Mouse (Mus musculus) embryonic fibroblast, embryonic 13.5 days (primary cell): ENCODE results near the gene Ubtf. TPM values are rescaled to one million over a fixed set of nuclear protein-coding genes. Genes with fewer than 3 reads are reported as not detected.
"Not testable (repeated sequence)": the region's sequence is repeated elsewhere in the genome, so short reads cannot be mapped to it uniquely, and the experiment has no call there.

Experiments used
- H3K27ac ChIP-seq: 2 replicates; pipeline ENCODE4 v1.5.1; 2012; ENCODE audit warnings: low read length, control low read depth, inconsistent platforms; ENCODE audit not compliant: insufficient read depth
- H3K4me1 ChIP-seq: 2 replicates; pipeline ENCODE4 v1.6.1; 2011; ENCODE audit warnings: low read length; ENCODE audit not compliant: control insufficient read depth, insufficient read depth
- H3K4me3 ChIP-seq: 2 replicates; pipeline ENCODE4 v1.5.1; 2011; ENCODE audit warnings: mild to moderate bottlenecking, control low read depth, low read length; ENCODE audit not compliant: insufficient read depth
- CTCF ChIP-seq: IDR thresholded peaks from 2 replicates; pipeline ENCODE4 v1.5.1; 2011; ENCODE audit warnings: mild to moderate bottlenecking, control low read depth, low read length, moderate library complexity, borderline replicate concordance; ENCODE audit not compliant: insufficient read depth
- POLR2A ChIP-seq: IDR thresholded peaks from 2 replicates; pipeline ENCODE4 v1.6.1; 2011; ENCODE audit warnings: low read depth, mild to moderate bottlenecking, control low read depth, low read length, moderate library complexity
- polyA plus RNA-seq: library from polyadenylated mRNA; stranded (reverse); fragments of >200 nt; gene quantifications from 2 replicates; pipeline ENCODE4 v1.2.4, GENCODE M21; 2011; ENCODE audit warnings: low read depth; ENCODE audit not compliant: missing spikeins, insufficient read length

The Ubtf gene
- polyA plus RNA-seq, 1 experiment, result 102 TPM

GRCm38 (mm10) chr11:102288027-102288804 is 31.3 kb downstream of the Ubtf start:
- Histone ChIP-seq H3K4me3 (no peak overlapping the region), H3K27ac (no peak overlapping the region), H3K4me1 (peaks cover 2% of the 10 kb centered on the region; the same call in 1 of the 2 replicates)
- TF ChIP-seq CTCF (no peak), POLR2A (no peak; the same call in 1 of the 2 replicates)

DNA sequence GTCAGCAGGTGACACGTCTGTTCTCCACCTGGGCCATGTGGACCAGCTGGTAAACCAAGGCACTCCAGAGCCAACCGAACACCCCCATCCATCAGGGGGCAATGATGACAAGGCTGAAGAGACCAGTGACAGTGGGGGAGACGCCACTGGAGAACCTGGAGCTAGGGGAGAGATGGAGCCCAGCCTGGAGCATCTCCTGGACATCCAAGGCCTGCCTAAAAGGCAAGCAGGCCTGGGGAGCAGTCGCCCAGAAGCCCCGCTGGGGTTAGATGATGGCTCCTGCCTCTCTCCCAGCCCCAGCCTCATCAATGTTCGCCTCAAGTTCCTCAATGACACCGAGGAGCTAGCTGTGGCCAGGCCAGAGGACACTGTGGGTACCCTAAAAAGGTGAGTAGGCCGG is 32.1 kb downstream of the Ubtf start:
- Histone ChIP-seq H3K27ac (no peak overlapping the region), H3K4me1 (peaks cover 2% of the 10 kb centered on the region; the same call in 1 of the 2 replicates), H3K4me3 (no peak overlapping the region)
- TF ChIP-seq CTCF (no peak), POLR2A (no peak)

- Histone ChIP-seq H3K27ac (peak overlapping the region; percentile 81), H3K4me3 (peak overlapping the region; percentile 82), H3K4me1 (peaks cover 2% of the 10 kb centered on the region; the same call in 1 of the 2 replicates)
- TF ChIP-seq POLR2A, result no peak; the same call in none of the 2 replicates
- no peak for TF ChIP-seq CTCF
Observed at GRCm38 (mm10) chr11:102285095-102285834, 34.3 kb downstream of the Ubtf start.

GRCm38 (mm10) chr11:102284501-102285094 is 34.9 kb downstream of the Ubtf start, which contains the start of gene Tmub2:
Tmub2 (plus strand) TSS chr11:102284931.
- Histone ChIP-seq H3K27ac (peak within 1 kb of the TSS; percentile 81), H3K4me3 (peak within 1 kb of the TSS; percentile 82), H3K4me1 (peaks cover 2% of the 10 kb centered on the region; the same call in 1 of the 2 replicates)
- TF ChIP-seq CTCF (no peak), POLR2A (peak; percentile 57)

- no peak overlapping the region for H3K4me3 ChIP-seq
- TF ChIP-seq POLR2A (no peak), CTCF (no peak)
- H3K4me1 ChIP-seq, result peaks cover 2% of the 10 kb centered on the region; the same call in 1 of the 2 replicates
- H3K27ac ChIP-seq, result peak overlapping the region; percentile 48; the same call in 1 of the 2 replicates
Observed at GRCm38 (mm10) chr11:102283922-102284321, 35.6 kb downstream of the Ubtf start.

DNA sequence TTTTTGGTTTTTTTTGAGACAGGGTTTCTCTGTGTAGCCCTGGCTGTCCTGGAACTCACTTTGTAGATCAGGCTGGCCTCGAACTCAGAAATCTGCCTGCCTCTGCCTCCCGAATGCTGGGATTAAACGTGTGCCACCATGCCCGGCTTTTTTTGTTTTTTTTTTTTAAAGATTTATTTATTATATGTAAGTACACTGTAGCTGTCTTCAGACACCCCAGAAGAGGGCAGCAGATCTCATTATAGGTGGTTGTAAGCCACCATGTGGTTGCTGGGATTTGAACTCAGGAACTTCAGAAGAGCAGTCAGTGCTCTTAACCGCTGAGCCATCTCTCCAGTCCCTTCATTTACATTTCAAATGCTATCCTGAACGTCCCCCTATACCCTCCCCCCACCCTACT is 39.3 kb downstream of the Ubtf start:
- H3K27ac ChIP-seq, H3K4me1 ChIP-seq, H3K4me3 ChIP-seq: not testable (repeated sequence)

- no peak overlapping the region for H3K4me3 ChIP-seq
- no peak for TF ChIP-seq CTCF
- TF ChIP-seq POLR2A, result no peak
- no peaks in the 10 kb centered on the region for H3K4me1 ChIP-seq
- no peak overlapping the region for H3K27ac ChIP-seq
Observed at GRCm38 (mm10) chr11:102279595-102279994, 39.9 kb downstream of the Ubtf start.

GRCm38 (mm10) chr11:102277754-102278153 is 41.8 kb downstream of the Ubtf start:
- Histone ChIP-seq H3K27ac (no peak overlapping the region), H3K4me1 (no peaks in the 10 kb centered on the region), H3K4me3 (no peak overlapping the region)
- TF ChIP-seq POLR2A, result no peak
- TF ChIP-seq CTCF, result no peak

- no peak overlapping the region for H3K27ac ChIP-seq
- TF ChIP-seq CTCF, result no peak
- no peak for TF ChIP-seq POLR2A
- H3K4me1 ChIP-seq, result no peaks in the 10 kb centered on the region
- no peak overlapping the region for H3K4me3 ChIP-seq
Observed at GRCm38 (mm10) chr11:102276411-102276915, 43.1 kb downstream of the Ubtf start.
